Mouse (Mus musculus) liver, adult 2 months (tissue): Measurements from ENCODE around the gene Tenm2.

Source experiments
- CTCF ChIP-seq: fragments of 200-500 bp; IDR thresholded peaks from 2 replicates; pipeline ENCODE4 v1.5.1; 2011; ENCODE audit warnings: low read depth, low read length, control low read depth
- POLR2A ChIP-seq: fragments of 200-500 bp; IDR thresholded peaks from 2 replicates; pipeline ENCODE4 v1.6.1; 2011; ENCODE audit warnings: low read length, control low read depth; ENCODE audit not compliant: insufficient read depth; ENCODE audit errors: extremely low read depth

- TF ChIP-seq CTCF (no peak), POLR2A (no peak)
These were observed 1145.6 kb downstream of the Tenm2 start for GRCm38 (mm10) chr11:36090210-36090609.
